Mouse (Mus musculus) thymus, adult 2 months (tissue): ENCODE measurements around the gene Gcc2. TPM values are rescaled to one million over a fixed set of nuclear protein-coding genes. Genes with fewer than 3 reads are reported as not detected.
"Not testable (repeated sequence)": the region's sequence is repeated elsewhere in the genome, so short reads cannot be mapped to it uniquely, and the experiment has no call there.

Source experiments
- DNase-seq: peaks from one replicate; pipeline ENCODE4 v3.0.0; 2021
- H3K27ac ChIP-seq: fragments of 200-500 bp; 2 replicates; pipeline ENCODE4 v1.5.1; 2012; ENCODE audit warnings: low read length, control low read depth; ENCODE audit not compliant: control insufficient read depth, insufficient read depth
- H3K27me3 ChIP-seq: fragments of 200-500 bp; 2 replicates; pipeline ENCODE4 v1.6.1; 2012; ENCODE audit warnings: mild to moderate bottlenecking, low read length, moderate library complexity, mixed read lengths; ENCODE audit not compliant: control insufficient read depth, insufficient read depth
- H3K36me3 ChIP-seq: fragments of 200-500 bp; 2 replicates; pipeline ENCODE4 v1.6.1; 2012; ENCODE audit warnings: mild to moderate bottlenecking, low read length, moderate library complexity; ENCODE audit not compliant: control insufficient read depth, insufficient read depth
- H3K4me1 ChIP-seq: fragments of 200-500 bp; replicated peaks from 2 replicates; pipeline ENCODE4 v1.6.1; 2012; ENCODE audit warnings: low read length; ENCODE audit not compliant: control insufficient read depth, insufficient read depth
- H3K4me3 ChIP-seq: fragments of 200-500 bp; 2 replicates; pipeline ENCODE4 v1.5.1; 2012; ENCODE audit warnings: mild to moderate bottlenecking, low read length, control low read depth, moderate library complexity; ENCODE audit not compliant: control insufficient read depth, insufficient read depth
- CTCF ChIP-seq: fragments of 200-500 bp; IDR thresholded peaks from 2 replicates; pipeline ENCODE4 v1.5.1; 2012; ENCODE audit warnings: mild to moderate bottlenecking, control low read depth, low read length, moderate library complexity, borderline replicate concordance; ENCODE audit not compliant: control insufficient read depth, poor library complexity, insufficient read depth; ENCODE audit errors: extremely low read depth
- POLR2A ChIP-seq: fragments of 200-500 bp; IDR thresholded peaks from 2 replicates; pipeline ENCODE4 v1.6.1; 2012; ENCODE audit warnings: mild to moderate bottlenecking, low read length, control low read depth, moderate library complexity; ENCODE audit not compliant: control insufficient read depth, poor library complexity, insufficient read depth; ENCODE audit errors: extremely low read depth
- WGBS: fragments of 180-500 bp; shearing (Covaris S2); methylation state at CpG from one replicate; pipeline ENCODE4 v1.1.7; 2018; 5-methylcytosine and 5-hydroxymethylcytosine counted together
- polyA plus RNA-seq: library from polyadenylated mRNA; depleted of rRNA; stranded (reverse); fragments of >200 nt; gene quantifications from 2 replicates; pipeline ENCODE4 v1.2.3, GENCODE M21; 2012

The Gcc2 gene
- polyA plus RNA-seq, 1 experiment: 11.7 TPM

DNA sequence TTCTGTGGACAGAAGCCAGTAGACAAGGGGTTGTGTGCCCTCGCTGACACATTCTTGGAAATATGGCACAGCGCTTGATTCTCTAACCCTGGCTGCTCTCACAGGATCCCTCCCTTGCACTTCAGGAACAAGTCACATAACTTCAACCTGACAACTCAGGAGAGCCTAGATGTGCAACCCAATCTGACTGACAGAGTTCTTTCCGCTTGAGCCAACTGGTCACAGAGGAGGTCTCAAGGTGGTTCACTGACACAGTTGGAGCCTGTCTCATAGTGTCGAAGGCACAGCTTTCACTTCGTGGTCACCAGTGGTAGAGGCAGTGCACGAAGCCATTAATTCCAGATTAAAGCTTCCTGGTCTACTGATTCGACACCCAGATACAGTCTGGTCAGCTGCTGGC lies 43.1 kb upstream of the Gcc2 start:
- H3K36me3 ChIP-seq: no peaks in the 10 kb centered on the region
- H3K4me1 ChIP-seq: no peaks in the 10 kb centered on the region
- TF ChIP-seq CTCF (no peak), POLR2A (no peak)
- no peak overlapping the region for H3K4me3 ChIP-seq
- no peak overlapping the region for H3K27ac ChIP-seq
- no peak for DNase-seq
- no peaks in the 10 kb centered on the region for H3K27me3 ChIP-seq
- WGBS: 81% methylated on average over 7 of the region's 7 CpGs

DNA sequence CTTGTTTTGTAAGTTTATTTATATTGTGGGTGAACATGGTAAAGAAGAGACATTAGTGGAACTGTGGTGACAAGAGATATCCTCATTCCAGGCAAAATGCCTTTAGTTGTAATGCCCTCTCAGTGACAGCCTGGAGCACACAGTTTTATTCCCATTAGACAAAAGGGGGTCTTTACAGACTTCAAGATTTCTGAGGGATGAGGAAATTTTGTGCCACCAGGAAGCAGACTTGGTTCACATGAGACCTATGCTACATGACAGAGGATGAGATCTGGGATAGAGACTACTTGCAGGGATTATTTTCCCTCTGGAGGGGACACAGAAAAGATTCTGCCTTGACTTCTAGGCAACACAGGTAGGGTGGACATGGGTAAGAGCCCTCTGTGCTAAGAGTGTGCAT lies 40.8 kb upstream of the Gcc2 start:
- Histone ChIP-seq H3K27me3 (no peaks in the 10 kb centered on the region), H3K4me1 (no peaks in the 10 kb centered on the region), H3K36me3 (no peaks in the 10 kb centered on the region), H3K4me3 (no peak overlapping the region), H3K27ac (no peak overlapping the region)
- DNase-seq: no peak
- TF ChIP-seq POLR2A (no peak), CTCF (no peak)

DNA sequence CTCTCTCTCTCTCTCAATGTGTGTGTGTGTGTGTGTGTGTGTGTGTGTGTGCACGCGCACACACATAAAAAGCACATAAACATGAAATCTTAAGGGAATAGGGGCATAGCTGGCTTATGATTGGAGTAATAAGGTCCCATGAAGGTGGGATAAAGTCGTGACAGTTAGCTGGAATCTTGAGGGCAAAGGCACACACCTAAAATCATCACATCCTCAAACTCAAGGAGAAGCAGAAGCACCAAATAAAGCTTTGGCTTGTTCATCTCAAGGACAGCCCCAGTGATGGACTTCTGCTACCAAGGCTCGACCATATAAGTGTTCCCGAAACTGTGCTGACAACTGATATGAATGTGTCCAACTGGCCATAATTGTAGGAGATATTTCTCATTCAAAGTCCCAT lies 40.4 kb upstream of the Gcc2 start:
- H3K27me3 ChIP-seq: no peaks in the 10 kb centered on the region
- WGBS: 83% methylated on average over 5 of the region's 5 CpGs
- no peak overlapping the region for H3K27ac ChIP-seq
- no peaks in the 10 kb centered on the region for H3K4me1 ChIP-seq
- TF ChIP-seq POLR2A (no peak), CTCF (no peak)
- no peaks in the 10 kb centered on the region for H3K36me3 ChIP-seq
- no peak overlapping the region for H3K4me3 ChIP-seq
- DNase-seq: no peak

DNA sequence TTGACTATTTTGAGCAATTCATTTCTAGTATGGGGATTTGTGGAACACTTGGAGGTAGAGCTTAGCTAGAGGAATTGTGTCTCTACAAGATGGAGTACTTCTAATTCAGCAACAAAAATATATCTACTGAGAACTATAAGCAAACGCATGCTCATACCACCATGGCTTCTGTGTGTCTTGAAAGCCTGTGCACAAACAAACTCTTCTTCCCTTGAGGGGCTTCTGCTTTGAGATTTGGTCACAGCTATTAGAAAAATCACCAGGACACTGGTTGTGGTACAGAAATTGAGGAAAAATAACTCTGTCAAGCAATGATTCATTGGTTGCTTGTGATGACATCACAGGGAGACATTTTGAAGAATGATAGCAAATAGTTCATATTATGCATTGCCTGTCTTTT lies 39.9 kb upstream of the Gcc2 start:
- no peak for DNase-seq

DNA sequence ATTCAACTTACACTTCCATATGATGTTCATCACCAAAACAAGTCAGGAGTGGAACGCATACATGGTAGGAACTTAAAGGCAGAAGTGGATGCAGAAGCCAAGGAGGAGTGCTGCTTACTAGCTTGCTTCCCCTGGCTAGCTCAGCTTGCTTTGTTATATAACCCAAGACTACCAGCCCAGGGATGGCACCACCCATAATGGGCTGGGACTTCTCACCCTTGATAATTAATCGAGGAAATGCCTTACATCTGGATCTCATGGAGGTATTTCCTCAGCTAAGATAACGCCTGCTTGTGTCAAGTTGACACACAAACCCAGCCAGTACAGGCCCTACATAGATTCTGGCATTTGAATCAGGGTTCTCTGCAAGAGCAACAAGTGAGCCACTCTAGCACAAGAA lies 37.9 kb upstream of the Gcc2 start:
- DNase-seq: no peak
- Histone ChIP-seq H3K4me1 (no peaks in the 10 kb centered on the region), H3K36me3 (no peaks in the 10 kb centered on the region), H3K4me3 (no peak overlapping the region), H3K27ac (no peak overlapping the region), H3K27me3 (no peaks in the 10 kb centered on the region)
- 89% methylated on average over 3 of the region's 3 CpGs for WGBS
- TF ChIP-seq CTCF (no peak), POLR2A (no peak)

More for the DNA sequence above, 39.9 kb upstream of the Gcc2 start:
- H3K4me1 ChIP-seq: no peaks in the 10 kb centered on the region
- no peak for TF ChIP-seq POLR2A
- no peak overlapping the region for H3K4me3 ChIP-seq
- WGBS: 92% methylated on average over 1 of the region's 1 CpGs
- no peak overlapping the region for H3K27ac ChIP-seq
- no peaks in the 10 kb centered on the region for H3K36me3 ChIP-seq
- no peaks in the 10 kb centered on the region for H3K27me3 ChIP-seq

DNA sequence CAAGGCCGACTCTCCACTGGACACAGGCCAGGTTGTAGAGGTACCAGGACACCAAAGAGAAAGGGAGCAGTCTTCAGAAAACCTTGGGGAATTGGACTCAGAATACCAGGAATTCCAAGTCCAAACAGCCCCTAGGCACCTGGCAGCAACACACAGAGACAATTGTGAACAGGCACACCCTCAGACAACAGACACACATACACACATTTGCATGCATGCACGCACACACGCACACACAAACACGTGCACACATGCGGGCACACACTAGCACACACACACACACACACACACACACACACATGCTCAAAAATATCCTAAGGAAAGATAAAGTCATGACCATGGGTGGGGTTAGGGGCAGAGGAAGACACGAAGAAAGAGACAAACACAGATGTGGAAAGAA lies 34.6 kb upstream of the Gcc2 start:
- Histone ChIP-seq H3K4me1 (no peaks in the 10 kb centered on the region), H3K4me3 (no peak overlapping the region), H3K27ac (no peak overlapping the region), H3K36me3 (no peaks in the 10 kb centered on the region), H3K27me3 (no peaks in the 10 kb centered on the region)
- 86% methylated on average over 6 of the region's 6 CpGs for WGBS
- no peak for DNase-seq
- TF ChIP-seq POLR2A (no peak), CTCF (no peak)

DNA sequence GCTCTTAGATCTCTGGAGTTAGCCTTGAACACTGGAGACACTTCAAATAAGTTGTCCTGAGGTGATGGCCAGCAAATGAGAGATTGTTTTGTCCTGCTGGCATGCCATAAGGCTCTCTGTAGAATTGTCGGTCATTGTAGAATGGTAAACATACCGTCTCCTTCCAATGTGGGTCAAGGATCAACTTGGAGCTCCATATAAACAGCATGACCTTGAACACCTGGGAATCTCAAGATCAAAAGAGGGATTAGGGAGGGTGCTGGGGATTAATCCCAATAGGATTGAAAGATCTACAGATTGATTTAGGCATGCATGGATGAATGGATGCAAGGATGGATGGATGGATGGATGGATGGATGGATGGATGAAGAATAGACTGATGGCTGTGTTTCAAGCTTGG lies 33.7 kb upstream of the Gcc2 start:
- WGBS: 96% methylated on average over 2 of the region's 2 CpGs
- H3K27me3 ChIP-seq, H3K36me3 ChIP-seq, H3K4me1 ChIP-seq, H3K4me3 ChIP-seq, H3K27ac ChIP-seq: not testable (repeated sequence)
- peak; percentile 32 for DNase-seq

DNA sequence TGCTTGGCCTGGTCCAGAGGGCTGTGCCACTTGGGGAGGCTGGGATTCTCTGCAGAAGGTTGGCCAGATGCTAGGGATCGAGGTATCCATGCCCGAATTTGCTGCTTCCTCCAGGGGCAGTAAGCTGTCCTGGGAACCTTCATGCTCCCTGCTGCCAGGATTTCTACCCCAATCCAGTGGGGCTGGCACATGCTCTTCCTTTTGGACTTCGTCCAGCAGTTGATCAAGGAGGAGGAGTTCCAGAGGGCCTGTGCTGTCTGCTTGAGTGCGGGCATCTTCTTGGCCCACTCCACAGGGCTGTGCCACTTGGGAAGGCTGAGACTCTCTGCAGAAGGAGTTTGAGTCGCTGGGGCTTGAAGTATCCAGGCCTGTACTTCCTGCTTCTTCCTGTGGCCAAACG lies 32.1 kb upstream of the Gcc2 start:
- not testable (repeated sequence) for DNase-seq, H3K4me1 ChIP-seq, H3K4me3 ChIP-seq, H3K27me3 ChIP-seq, H3K36me3 ChIP-seq, H3K27ac ChIP-seq
- WGBS: 83% methylated on average over 4 of the region's 6 CpGs
